Mouse (Mus musculus): Measurements from ENCODE around the gene Hist1h2ah.

Hist1h2ah gene

GRCm38 (mm10) chr13:22039364-22039763 lies 4.0 kb upstream of the Hist1h2ah start:
- no peak for DNase-seq

DNA sequence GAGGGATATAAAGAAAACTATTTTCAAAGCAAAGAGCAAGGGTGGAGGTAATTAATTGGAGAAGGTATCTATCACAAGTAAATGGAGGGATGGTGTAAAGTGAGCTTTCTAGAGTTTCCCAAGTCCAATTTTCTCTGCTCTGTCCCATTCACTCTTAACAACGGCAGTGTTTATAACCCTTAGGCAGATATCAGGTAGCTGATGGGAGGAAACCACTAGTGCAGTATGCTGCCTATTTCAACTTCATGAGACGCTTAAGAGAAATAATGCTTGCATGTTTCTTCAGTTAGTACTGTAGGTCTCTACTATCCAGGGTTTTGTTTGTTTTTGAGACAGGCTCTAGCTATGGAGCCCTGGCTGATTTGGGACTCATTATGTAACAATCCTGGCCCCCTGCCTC lies 2.0 kb upstream of the Hist1h2ah start:
- no peak for DNase-seq

DNA sequence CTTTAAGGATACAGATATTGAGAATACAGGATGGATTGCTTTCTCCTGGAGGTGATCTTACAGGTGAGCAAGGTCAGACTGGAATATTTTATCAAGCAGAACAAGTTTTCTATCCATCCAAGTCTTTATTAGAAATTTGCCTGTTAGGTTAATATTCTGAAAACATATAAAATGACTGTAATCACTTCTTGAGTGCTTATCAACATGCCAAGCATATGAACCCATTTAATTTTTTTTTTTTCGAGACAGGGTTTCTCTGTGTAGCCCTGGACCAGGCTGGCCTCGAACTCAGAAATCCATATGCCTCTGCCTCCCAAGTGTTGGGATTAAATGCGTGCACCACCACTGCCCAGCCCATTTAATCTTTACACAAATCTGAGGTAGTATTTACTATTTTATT lies 1.6 kb upstream of the Hist1h2ah start:
- no peak for DNase-seq

DNA sequence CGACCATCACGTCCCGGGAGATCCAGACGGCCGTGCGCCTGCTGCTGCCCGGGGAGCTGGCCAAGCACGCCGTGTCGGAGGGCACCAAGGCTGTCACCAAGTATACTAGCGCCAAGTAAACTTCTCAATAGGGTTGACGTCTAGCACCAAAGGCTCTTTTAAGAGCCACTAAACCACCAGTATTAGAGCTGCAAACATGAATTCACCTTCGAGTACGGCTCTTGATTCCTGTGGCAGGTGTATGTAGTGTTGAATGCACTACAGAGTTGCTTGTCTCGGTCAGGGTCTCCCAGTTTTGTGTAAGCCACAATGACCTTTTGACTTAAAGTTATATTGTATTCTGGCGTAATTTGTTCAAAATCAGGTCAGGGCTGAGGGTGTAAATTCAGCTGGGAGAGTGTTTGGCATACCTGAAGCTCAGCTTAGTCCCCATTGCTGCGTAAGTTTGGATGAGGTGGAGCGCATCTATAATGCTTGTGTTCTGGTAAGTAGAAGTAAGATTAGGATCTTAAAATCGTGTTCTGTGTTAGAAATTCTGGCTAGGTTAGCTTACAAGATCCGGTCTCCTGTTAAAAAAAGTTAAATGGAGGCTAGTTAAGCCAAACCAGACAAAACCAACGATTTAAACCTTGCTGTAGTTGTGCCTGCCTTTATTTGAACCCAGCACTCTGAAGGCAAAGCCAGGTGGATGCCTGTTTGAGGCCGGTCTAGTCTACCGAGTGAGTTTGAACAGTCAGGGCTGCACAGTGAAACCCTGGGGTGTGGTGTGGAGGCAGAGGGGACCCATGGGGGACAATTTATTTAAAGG lies 985 bp upstream of the Hist1h2ah start:
- DNase-seq, result peak; percentile 50

GRCm38 (mm10) chr13:22034443-22035266 lies 713 bp downstream of the Hist1h2ah start:
- no peak for DNase-seq

- DNase-seq, result no peak
These were observed 1.5 kb downstream of the Hist1h2ah start for GRCm38 (mm10) chr13:22033741-22034442.

DNA sequence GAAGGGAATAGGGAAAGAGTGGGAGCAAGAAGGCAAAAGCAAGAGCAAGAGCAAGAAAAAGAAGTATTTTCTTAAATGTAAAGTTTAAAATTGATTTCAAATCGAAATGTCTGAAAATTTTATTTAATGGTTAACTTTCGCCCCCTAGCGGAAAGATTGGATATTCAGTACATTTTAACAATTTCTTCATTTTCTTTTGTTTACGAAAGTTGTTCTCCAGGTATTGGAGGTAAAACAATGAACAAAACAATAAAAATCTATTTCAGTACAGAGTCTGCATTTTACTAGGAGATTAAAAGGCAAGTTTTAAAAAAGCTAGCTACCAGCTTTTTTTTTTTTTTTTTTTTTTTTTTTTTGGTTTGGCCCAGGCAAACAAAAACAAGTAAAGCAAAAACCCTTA lies 4.9 kb downstream of the Hist1h2ah start:
- no peak for DNase-seq

GRCm38 (mm10) chr13:22029928-22030327 lies 5.4 kb downstream of the Hist1h2ah start:
- peak; percentile 28 for DNase-seq

GRCm38 (mm10) chr13:22028673-22029460 lies 6.5 kb downstream of the Hist1h2ah start:
- DNase-seq, result peak; percentile 92

DNA sequence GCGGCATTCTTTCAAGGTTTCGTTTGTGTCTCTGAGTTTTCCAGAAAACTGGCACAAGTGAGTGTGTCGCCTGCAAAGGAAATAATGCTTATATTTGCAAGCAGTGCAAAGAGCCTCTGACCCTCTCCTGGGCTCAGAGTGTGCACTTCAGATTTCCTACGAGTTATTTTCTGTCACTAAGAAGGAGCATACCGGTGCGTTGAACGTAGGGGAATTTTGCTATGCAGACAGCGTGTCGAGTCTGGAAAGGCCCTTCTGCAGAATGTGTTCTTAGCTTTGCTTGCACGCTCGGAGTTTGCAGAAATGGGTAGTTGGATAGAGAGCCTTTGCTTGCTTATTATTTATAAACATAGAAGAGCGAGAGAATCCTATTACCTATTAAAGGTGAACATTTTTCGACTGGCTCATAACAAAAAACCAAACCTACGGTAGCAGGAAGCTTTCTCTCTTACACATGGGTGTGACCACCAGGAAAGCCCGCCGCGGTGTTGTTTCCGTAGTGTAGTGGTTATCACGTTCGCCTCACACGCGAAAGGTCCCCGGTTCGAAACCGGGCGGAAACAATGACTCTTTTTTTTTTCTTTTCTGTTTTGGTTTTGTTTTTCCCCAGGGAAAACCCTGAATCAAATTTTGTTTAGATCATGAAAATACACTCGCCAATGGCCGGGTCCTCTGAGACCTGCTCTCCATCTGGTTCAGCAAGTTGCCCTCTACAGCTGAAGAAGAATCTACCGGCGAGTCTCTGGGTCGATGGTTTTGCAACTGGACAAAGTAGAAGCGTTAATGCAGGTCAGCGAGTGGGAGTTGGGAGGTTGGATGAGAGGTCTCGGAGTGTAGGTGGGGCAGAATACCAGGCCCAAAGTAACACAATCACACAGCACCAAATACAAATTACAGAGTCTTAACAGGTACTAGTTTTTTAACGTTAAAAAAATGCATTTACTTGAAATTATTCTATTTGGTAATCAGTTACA lies 9.0 kb downstream of the Hist1h2ah start:
- DNase-seq, result peak; percentile 92

DNA sequence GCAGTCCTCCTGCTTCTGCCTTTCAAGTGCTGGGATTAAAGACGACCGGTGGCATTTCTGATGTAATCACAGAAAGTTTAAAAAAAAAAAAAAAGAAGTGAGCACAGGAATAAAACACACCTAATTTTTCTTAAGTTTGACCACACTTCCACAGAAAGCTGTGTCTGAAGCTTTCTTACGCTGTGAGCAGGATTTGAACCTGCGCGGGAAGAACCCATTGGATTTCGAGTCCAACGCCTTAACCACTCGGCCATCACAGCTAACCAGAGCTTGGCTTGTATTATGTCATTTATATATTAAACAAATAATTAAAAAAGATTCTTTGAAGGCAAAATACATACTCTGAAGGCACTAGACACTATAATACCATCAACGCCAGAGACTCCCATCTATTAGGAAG lies 13.1 kb downstream of the Hist1h2ah start:
- DNase-seq, result peak; percentile 80

DNA sequence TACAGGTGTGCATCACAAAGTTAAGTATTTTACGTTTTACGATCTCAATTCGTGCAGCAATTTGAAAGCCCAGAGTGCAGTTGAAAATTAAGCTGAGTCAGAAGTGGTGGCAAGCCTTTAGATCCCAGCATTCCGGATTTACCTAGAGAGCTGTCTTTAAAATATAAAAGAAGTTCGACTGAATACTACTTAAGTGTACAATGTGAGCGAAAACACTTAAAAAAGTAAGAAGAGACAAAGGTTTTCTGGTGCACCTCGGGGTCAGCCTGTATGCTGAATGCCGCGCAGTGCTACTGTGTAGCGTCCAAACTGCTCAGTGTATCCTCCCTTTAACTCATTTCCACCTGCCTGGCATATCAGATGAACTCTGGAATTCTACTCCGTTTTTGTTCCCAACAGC lies 13.8 kb downstream of the Hist1h2ah start:
- DNase-seq, result peak; percentile 41

DNA sequence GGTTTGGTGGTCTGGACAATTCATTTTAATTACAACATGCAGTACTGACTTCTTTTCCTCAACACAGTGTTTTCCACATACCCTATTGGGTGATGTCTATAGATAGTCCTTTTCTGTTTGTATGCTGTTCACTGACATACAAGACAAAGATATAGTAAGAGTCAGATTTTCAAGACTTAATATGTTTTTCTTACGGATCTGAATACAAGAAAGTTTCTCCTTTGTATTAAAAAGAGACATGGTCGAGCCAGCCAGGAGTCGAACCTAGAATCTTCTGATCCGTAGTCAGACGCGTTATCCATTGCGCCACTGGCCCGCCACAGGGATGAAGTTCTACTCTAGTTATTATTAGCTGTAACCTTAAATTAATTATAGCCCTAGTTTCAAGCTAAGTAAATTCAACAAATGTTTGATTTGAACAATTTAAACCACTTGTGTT lies 14.4 kb downstream of the Hist1h2ah start:
- peak; percentile 64 for DNase-seq

GRCm38 (mm10) chr13:22019934-22020835 lies 15.2 kb downstream of the Hist1h2ah start:
- DNase-seq, result peak; percentile 67

DNA sequence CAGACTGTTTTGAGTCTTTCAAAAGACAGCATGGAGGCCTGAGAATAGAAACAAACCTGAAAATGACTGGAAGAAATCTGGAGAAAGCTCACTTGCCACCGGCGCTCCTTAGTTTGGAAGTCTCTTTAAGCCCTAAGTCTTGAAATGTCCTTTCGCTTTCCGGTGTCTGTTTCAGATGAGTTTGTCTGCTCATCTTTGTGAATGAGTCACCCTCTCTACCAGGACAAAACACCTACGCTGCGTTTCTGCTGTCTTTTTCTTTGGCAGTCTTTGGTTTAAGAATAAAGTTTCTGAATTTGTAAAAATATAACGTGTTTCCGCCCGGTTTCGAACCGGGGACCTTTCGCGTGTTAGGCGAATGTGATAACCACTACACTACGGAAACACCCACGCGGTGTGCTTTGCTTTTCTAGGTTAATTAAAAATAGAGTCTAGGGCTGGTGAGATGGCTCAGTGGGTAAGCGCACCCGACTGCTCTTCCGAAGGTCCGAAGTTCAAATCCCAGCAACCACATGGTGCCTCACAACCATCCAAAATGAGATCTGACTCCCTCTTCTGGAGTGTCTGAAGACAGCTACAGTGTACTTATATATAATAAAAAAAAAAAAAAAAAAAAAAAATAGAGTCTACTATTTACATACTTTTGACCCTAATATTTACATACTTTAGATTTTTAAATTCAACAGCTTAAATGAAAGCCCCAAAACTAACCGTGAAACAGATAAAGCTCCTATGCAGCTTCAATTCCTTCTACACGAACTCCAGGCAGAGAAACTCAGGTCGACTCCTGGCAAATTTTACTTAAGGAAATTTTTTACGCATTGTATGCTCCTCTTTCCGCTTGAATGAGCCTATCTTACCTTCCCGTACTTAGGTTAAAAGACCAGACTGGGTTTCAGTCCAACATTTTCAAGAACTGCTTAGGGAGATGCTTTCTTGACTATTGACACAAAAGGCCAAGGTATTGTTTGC lies 19.6 kb downstream of the Hist1h2ah start:
- peak; percentile 88 for DNase-seq

GRCm38 (mm10) chr13:22014411-22014845 lies 20.9 kb downstream of the Hist1h2ah start:
- DNase-seq, result no peak

GRCm38 (mm10) chr13:22013716-22014115 lies 21.7 kb downstream of the Hist1h2ah start:
- no peak for DNase-seq

DNA sequence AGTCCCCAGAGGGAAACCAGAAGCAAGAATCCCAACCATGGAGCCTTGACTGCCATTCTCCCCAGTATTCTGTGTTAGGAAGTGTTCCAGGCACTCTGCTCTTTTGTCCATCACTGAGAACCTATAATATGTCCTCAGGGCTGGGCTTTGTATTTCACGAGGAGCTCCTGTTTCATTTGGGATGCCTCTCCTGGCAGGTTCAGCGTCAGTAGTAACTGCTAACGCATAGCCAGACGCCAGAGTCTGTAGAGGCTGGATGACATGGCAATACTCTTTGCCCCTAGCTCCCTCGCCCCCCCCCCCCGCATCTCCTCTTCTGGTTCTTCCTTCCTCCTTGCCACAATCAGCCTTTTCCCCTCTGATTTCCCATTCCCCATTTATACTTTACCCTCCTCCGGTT lies 25.7 kb downstream of the Hist1h2ah start, which contains the start of gene Prss16:
TSS of gene Prss16 (minus strand) at position 101 of the 400 bp plus-strand sequence.
- DNase-seq, result no peak

- DNase-seq, result no peak
These were observed 26.7 kb downstream of the Hist1h2ah start for GRCm38 (mm10) chr13:22008707-22009106.

All from thymus, postnatal 4 days (tissue).